Mouse (Mus musculus) skeletal muscle tissue, adult 2 months (tissue): ENCODE data around the gene Slc9a1.

Experiments used
- DNase-seq: peaks from one replicate; pipeline ENCODE4 v3.0.0-alpha.2; 2012; ENCODE audit warnings: low read depth, low spot score

Slc9a1 gene

DNA sequence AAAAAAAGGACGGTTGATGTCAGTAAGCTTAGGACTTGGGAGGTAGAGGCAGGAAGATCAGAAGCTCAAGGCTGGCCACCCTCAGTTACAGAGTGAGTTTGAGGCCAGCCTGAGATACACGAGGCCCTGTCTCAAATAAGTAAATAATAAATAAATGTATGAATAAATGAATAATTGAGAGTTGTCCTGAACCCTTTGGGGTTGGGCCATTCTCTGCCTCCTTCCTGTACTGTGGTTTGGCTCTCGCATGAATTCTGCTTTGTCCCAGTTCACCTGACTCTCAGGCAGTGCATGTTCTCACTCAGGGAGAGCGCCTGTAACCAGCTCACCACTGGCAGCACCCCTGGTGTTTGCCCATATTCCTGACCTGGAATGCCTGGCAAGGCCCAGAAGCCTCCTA is 4.5 kb downstream of the Slc9a1 start:
- DNase-seq = no peak

DNA sequence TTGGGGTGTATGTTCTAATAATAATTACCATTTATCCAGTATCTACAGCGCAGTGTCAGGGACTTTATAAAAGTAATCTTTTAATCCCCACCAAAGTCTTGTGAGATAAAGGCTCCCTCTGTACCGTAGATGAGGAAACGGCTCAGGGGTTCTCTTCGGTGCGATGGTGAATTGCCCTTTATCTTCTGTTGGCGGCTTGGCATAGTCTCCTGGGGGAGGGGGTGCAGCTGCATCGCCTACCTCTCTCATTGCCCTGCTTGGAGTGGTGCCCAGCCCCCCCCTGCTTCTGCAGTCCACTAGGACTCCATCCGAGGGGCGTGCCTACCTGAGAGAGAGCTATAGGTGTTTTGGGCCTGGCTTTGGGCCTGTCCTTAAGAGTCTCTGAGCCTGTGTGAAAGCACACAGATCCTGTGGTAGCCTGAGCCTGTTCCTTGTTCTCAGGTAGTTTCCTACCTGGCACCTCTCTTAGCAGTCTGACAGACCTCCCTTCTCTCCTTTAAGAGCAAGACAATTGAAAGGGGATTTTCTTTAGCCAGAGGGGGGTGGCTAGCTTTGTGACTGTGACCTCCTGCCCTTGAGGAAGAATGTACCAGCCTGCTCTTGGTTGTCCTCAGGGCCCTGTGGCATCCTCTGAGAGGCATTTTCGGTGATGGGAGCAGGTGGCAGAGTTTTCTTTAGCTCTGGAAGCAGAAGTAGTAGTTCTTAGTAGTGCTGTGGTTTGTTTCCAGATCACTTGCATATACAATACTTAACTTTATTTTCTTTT is 6.5 kb downstream of the Slc9a1 start:
- no peak for DNase-seq

DNA sequence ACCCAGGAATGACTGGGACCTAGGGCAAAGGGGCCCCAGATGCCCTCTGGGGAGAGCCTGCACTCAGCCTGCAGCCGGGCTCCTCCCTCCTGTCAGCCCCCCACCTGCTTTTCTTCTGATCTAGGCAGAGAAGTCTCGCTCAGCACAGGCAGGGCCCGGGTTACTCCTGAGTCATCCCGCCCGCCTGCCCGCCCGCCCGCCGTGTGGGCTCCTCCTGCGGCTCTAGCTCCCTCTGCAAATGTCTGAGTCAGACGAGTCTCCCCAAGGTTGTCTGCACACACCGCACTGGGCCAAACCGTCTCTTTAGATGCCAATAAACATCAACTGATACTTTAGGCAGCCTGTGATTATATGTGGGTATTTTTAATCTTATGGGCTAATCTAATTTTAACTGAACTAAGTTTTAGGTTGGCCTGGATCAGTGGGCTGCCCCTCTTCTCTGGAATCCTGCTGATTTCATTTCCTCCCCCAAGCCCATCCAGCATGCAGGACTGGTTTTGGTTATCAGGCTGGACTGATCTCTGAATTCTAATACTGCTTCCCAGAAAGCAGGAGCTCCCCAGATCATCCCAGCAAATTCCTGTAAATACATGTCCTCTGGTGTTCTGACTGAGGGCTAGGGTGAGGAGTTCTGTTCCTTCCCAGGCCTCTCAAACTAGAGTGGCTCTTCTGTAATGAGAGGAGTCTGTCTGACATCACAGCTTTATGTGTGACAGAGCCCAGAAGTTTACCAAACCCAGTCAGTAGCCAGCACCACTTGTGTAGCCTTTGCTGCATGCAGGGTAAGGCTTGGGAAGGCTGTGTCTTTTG is 8.9 kb downstream of the Slc9a1 start:
- DNase-seq = peak; percentile 68

DNA sequence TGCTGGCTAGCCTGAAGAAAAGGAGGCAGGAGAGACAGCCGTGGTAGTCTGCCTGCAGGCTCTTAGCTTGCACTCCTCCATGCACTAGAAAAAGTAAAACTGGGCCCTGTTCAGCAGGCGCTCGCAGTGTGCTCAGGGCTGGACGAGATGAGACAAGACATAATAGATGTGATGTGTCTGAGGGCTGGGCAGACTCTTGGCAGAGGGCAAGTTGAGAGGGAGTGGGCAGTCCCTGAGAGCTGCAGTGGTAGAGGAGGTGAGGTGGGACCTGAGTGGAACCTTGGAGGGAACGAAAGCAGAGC is 9.5 kb downstream of the Slc9a1 start:
- no peak for DNase-seq

DNA sequence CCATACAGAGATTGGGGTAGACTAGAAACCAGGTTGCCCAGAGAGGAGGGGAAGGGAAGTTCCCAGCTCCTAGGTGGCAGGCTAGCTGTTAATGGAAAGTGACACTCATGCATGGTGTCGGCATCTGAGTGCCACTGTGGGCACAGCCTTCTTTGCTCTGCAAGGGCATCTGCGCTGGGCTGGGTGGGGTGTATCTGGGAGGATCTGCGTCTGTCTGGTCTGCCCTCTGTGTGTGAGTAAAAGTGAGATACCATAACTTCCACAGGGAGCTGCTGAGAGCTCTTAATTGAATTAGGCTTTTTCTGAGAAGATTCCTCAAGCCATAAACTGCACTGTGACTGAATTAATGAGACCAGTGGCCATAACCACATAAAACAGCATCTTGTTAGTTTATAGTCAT is 10.4 kb downstream of the Slc9a1 start:
- DNase-seq = no peak

DNA sequence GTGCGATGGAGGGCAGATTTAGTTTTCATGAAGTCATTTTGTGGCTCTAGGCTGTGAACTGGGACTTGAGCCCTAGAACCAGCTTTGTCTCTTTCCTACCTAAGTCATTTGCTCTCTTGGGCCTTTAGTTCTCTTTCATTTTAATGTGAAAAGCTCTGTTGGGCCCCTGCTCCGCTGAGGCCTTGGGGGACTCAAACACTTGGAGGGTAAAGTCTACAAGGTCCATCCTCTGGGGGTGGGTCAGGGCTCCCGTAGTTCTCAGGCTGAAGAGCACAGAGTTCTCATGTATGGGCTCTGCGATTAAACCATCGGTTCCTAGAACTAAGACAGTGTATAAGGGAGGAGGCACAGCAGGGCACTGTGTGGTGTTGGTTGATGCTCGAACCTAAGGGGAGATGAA is 11.0 kb downstream of the Slc9a1 start:
- no peak for DNase-seq

DNA sequence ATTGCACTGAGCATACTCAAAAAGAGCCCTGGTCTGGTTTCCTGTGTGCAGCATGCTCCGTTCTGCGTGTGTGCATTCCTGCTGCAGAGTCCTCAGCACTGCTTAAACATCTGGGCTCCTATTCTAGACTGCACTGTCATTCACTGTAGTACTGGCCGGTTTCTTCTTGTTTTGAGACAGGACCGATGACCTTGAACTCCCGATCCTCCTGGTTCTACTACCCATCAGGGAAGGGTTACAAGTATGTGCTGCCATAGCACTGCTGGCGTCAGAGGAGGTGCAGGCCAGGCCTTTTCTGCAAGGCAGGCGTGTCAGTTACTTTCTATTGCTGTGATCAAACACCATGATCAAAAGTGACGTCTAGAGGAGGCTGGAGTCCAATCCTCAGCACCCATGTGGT is 11.6 kb downstream of the Slc9a1 start:
- DNase-seq = no peak

DNA sequence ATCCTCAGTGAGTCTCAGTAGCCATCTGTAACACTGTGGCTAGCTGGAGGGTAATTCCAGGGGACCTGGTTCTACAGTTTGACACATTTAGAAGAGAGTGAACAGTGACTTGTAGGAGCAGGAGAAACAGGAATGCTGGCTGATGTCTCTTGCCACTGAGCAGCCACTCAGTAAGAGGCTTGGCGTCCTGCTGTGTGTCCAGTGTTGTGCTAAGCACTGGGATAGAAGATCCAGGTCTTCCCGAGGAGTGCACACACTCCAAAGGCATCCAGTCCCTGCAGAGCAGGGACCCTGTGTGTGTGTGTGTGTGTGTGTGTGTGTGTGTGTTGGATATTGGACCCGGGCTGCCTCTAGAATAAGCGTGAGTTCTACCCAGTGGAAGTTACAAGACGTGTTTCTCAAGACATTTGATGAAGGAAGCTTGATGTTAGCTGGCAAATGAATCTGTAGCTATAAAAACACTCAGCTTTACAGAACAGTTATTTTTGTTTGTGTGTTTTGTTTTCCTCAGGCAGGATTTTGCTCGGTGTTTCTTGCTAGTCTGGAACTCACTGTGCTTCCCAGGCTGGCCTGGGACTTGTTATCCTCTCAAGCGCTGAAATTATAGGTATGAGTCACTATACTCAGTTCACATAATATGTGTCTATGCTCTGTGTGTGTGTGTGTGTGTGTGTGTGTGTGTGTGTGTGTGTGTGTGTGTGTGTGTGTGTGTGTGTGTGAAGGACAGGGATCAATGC is 16.7 kb downstream of the Slc9a1 start:
- no peak for DNase-seq

DNA sequence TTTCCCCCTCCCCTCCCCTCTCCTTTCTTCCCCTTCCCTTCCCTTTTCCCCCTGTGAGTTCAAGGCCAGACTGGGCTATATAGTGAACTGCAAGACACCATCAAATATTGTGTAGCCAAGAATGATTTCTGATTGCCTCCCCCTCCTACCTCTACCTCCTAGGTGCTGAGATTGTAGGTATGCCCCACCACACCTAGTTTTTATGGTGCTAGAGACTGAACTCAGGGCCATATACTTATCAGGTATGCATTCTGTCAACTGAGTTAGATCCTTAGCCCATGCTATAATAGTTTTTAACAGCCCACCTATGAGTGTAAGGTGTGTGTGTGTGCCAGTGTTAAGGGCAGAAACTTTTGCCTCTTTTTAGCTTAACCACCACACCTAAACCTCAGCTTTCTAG is 17.5 kb downstream of the Slc9a1 start:
- DNase-seq = no peak

DNA sequence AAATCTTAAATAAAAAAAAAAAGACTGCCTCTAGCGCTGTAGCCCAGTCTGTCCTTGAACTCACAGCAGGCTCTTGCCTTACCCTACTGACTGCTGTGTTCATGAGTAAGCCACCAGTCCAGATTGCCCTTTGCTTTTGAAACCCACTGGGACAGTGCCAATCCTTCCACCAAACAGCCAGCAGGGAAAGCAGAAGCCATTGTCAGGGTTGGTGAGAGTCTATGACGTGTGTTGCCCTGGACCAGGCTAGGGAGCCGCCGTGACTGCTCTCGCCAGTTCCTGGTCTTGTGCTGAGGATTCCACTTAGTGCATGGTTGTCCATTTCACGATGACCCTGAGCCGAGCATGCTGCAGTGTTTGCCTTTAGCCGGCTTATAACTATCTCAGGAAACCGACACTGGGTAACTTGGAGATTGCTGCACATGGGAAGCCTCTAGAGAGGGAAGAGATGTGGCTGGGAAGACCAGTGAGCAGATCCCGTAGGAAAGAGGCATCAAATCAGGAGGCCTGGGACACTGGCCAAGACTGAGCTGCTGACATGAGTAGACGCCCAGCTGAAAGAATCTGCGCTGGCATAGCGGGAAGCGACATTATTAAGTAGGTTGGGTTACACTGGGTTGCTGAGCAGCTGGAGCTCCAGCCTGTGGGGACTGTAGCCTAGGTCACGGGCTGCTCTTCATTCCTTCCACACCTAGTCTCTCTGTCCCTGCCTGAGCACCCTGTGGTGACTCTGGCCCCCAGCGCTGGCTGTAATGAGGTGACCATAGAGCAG is 19.5 kb downstream of the Slc9a1 start:
- DNase-seq = peak; percentile 85

DNA sequence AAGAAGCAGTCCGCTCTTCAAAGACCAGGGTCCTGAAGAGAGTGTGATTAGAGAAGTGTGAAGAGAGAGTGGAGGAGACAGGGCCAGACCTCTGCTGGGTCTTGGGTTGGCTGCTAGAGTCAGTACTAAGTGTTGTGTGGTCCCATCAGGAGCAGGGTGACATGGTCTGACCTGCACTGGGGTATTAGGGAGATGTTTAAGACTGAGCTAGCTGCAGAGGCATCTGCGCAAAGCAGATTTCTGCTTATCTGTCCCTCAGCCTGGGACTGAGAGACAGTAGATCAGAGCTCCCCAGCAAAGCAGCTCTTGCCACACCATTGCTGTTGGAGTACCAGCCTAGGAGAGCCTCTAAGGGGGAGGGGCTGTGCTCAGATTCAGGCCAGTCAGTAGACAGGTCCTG is 20.5 kb downstream of the Slc9a1 start:
- DNase-seq = no peak

DNA sequence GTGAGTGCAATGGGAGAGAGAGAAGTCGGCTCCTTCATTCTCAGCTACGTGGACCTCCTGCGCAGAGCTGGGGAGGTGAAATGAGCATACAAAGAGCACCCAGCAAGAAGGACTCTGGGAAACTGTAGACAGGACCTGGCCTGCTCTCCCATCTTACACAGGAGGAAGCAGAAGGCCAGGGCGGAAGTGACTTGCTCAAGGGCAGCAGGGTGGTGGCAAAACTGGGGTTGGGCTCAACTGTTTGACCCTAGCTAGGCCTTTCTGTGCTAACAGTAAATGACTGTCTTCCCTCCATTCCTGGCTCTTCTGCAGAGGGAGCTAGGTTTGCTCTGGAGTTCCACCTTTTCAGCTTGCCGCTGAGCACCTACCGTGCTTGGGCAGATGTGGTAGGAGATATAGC is 21.1 kb downstream of the Slc9a1 start:
- no peak for DNase-seq

DNA sequence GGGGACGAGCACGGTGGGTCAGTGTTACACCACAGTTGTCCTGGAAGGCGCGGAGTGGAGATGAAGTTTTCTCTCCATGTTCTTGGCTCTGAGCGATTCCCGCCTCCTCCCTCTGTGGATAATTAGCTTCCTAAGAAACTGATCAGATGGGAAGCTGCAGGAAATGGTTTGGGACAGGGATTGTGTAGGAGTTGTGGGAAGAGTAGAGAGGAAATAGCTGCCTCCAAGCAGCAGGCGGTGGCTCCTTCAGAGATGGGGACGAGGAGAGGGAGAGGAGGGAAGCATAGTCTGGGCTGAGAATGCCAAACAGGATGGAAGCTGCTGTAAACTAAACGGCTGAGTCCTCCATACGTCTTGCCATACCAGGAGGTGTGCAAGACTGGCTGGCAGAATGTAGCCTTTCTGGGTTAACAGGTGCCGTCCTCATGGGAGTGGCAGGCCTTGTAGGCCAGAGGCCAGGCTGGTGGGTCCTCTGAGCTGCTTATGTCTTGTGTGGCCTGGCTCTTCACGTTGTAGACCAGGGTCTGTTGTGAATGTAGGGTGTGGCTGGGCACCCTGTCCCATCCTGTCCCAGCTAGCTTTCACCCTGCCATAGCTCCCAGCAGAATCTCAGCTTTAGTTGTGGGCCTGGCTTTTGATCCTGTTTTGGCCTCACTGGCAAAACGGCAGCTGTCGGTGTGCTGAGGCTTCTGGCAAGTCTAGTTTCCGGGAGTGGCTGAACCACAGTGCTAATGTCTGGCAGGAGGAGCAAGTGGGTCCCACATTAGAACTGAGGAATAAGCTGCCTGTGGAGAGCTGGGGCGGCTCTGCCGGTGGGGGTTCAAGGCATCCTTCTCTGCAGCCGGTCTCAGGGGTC is 21.9 kb downstream of the Slc9a1 start:
- no peak for DNase-seq

DNA sequence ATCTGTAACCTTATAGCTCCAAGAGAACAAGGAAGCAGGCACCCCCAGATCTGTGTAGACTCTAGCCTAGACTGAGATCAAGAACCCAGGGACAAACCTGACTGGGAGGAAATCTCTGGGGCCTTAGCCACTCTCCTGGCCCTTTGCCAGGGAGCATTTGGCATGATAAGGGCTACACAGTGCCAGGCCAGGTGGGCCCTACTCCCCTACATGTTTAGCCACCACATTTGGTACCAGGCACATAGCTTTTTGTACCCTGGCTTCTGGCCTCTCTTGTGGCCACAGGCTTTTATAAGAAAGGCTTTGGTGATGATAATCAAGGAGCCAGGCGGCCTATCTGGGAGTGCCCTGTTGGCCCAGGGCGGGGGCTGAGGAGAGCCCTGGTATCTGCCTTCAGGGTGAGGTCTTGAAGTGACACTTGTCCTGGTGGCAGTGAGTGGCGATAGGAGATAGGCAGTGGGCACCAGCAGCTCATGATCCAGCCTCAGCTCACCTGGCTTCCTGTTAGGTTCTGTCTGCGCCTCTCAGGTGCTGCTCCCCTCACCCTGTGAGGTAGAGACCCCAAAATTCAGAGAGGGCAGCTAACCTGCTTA is 25.6 kb downstream of the Slc9a1 start:
- no peak for DNase-seq

DNA sequence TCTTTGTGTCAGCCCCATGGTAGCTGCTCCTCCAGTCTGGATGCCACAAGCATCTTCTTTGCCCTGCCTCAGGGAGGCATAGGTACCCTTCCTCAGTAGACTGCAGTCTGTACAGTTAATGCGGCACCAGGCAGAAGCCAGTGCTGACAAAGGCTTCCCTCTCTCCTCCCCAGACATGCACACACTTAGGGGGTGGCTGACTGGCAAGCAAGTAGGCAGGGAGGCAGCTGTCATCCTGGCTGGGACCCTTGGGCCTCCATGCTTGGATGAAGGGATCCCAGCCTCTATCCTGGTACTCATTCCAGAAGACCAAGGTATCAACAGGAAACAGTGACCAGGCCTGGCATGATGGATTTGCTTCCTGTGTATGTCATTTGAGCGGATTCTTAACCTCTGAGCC is 26.6 kb downstream of the Slc9a1 start:
- DNase-seq = no peak

DNA sequence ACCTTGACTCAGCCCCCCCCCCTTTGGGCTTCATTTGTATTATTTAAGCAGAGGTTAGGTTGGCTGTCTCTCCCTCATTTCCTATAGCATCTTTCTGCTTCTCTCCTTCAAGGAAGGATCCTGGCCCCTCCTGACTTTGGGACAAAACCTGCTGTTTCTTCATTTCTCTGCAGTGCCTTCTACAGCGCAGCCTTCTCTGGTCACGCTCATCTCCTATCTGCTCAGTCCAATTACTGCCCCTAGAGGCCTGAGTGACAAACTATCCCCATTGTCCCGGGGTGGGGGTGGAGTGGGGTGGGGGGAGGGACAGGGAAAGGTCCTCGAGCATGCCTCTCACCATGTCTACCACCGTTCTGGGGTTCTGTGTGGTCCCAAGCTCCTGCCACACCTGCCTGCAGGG is 27.8 kb downstream of the Slc9a1 start:
- DNase-seq = no peak

DNA sequence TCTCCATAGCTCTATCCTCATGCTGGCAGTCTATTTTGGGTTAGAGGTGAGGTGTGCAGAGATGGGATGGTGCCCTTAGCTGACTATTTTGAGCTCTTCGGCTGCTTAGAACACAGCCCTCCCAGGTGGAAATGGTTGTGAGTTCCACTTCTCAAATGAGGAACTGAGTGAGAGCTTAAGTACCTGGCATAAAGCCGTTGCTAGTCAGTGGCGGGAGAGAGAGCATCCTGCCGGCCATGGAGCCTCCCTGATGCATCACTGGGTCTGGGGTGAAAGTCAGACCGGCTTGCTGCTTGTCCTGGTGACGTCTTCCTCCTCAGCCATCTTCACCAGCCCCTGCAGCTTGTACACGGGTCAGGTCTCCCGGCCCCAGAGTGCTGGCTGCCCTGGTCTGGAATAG is 28.5 kb downstream of the Slc9a1 start:
- no peak for DNase-seq

DNA sequence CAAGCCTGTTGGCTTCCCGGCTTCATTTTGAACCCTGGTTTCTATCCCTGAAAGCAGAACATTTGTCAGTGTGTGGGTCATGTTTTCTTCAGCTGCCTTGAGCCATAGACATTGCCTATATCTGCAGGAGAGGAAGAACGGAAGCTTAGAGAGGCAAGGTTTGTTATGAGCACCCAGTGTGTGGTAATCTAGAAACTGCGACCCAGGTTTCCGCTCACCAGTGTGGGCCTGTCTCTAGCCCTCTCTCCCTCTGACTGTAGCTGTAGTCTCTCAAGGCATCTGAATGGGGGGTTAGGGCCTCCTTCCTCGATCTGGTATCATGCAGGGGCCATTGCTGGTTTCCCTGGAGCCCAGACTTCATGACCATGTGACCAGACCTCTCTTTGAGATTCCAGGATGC is 29.1 kb downstream of the Slc9a1 start:
- DNase-seq = no peak

DNA sequence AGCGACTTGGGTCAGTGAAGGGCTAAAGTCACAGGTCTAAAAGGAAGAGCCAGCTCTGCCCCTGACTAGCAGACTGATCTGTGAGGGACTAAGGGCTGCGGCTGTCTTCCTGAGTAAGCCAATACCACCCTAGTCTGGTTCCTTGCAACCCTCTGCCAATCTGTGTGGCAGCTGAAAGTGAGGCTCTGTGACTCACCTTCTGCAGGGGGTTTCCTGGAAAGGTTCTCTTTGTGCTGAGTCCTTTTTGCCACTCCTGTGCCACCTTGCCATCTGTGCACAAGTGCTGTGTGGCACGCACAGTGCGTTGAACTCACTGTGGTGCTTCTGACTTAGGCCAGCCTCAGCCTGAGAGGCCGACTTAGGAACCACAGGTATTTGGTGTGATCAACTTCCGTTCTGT is 30.0 kb downstream of the Slc9a1 start:
- no peak for DNase-seq

DNA sequence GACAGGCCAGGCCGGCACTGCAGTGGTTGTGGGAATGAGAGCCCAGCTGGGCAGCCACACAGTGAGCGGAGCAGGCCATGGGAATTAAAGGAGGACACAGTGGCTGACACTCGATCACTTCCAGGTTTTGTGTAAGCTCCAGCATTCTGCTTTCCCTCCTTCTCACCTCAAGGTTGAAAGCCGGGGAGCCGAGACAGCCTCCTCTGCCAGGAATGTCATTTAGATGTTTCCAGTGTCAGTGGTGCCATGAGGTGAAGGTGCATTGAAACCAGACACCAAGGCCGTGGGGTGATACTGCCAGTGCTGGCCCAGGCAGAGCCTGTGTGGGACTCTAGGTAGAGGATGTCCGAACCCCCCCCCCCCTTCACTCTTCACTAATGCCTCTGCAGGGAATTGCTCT is 30.6 kb downstream of the Slc9a1 start:
- peak; percentile 62 for DNase-seq

DNA sequence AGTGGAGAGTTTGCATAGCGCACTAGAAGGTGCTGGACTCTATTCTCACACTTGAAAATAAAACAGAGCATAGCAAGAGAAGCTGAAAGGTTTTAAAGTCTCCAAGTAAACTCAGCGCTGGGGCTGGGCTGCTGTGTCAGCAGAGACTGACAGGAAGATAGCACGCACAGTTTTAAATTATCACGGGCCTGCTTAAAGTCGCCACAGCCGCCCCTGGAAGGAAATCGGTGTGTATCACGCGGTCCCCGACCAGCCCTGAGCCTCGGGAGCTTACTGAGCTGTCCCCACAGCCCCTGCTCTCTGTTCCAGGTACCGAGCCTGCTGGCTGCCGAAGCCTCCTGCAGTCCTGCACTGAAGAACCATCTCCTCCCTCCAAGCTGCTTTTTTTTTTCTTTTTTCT is 32.5 kb downstream of the Slc9a1 start:
- DNase-seq = no peak
